Mouse (Mus musculus): Measurements from ENCODE around the gene Slc11a1. TPM values are rescaled to one million over a fixed set of nuclear protein-coding genes. Genes with fewer than 3 reads are reported as not detected.

Slc11a1 gene
- polyA plus RNA-seq, 1 experiment from 2014 or later: 5.2 TPM

DNA sequence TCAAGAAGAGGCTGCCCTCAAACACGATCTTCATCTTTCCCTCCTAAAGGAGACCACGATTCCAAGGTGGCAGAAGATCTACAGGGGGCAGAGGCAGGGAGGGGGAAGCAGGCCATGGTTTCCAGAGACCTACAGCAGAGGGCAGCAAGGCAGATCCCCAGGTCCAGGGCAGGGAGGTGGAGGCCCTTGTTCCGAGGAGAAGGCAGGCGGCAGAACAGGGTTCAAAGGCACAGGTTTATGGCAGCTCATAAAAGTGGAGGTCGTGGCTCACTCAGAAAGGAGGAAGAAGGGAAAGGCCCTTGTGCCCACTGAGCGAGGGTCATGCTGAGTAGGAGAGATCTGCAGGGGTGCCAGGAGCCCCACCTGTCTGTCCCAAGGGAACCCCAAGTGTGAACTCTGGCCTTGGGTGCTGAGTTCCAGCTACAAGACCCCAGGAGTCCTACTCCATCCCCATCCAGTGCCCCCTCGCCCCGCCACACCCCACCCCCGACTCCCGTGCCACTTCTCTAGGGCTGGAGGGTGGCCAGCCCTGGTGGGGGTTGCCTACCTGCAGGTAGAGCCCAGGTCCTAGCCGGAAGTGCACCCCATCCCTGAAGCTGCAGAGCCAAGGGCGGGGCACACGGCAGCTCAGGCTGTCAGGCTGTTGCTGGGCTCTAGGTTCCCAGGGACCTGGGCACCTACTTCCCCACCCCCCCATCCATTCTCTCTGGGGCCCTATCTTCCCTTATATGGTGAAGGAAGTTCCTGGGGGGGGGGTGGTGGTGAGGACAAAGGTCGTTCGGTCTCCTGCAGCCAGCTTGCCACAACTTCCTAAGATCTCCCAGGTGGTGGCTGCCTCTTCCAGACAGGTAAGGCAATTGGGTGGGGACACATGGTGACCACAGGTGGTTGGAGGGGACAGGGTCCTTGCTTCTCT, 33.9 kb downstream of the Slc11a1 start, which contains the start of gene Vil1:
Vil1 (plus strand) TSS at position 788 of the 916 bp plus-strand sequence.
- H3K9me3 ChIP-seq (ENCODE audit: control insufficient read depth, low read length): no peaks in the 10 kb centered on the region
- 37% methylated on average over 15 of the region's 15 CpGs for WGBS
- no peak within 1 kb of the TSS for H3K4me3 ChIP-seq (ENCODE audit: low read length)
- H3K36me3 ChIP-seq (ENCODE audit: control insufficient read depth, insufficient read depth, low read length): no peaks in the 10 kb centered on the region
- H3K27me3 ChIP-seq (ENCODE audit: control insufficient read depth, insufficient read depth, low read length): no peaks in the 10 kb centered on the region
- no peak within 1 kb of the TSS for H3K4me2 ChIP-seq (replicated peaks; ENCODE audit: low read depth, low read length)
- no peak within 1 kb of the TSS for H3K27ac ChIP-seq (ENCODE audit: low read depth, low read length)
- H3K4me1 ChIP-seq (ENCODE audit: control insufficient read depth, insufficient read depth, low read length): no peaks in the 10 kb centered on the region
- no peak within 1 kb of the TSS for H3K9ac ChIP-seq (ENCODE audit: low read depth, low read length)
- 0 out of 2 replicates have a peak, but pooled peaks have one; percentile 40 for ATAC-seq (ENCODE audit: low FRiP score, low TSS enrichment)

DNA sequence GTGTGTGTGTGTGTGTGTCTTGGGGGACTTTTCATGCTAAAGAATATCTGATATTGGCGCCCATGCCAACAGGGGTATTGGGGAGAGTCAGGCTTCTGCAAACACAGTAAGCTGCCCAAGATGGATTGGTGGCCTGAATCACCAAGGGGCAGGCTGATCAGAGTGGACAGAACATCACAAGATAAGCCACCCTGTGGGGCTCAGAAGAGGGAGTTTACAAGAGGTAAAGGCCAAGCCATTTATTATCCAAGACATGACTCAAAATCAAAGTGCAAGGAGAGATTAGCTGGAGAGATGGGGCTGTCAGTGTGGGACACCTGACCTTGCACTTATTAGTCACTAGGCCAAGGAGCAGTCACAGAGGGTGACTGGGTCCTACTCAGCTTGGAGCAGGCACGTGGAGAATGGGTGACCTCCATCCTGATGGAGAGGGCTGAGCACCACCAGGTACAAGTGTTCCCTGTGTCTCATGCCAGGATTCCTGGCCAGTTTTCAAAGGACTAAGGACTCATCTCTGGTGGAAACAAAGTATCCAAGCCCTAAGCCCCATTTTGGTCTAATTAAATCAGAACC, 36.8 kb downstream of the Slc11a1 start:
- H3K9me3 ChIP-seq (ENCODE audit: control insufficient read depth, low read length): no peaks in the 10 kb centered on the region
- H3K36me3 ChIP-seq (ENCODE audit: control insufficient read depth, insufficient read depth, low read length): no peaks in the 10 kb centered on the region
- no peaks in the 10 kb centered on the region for H3K4me1 ChIP-seq (ENCODE audit: control insufficient read depth, insufficient read depth, low read length)
- H3K4me3 ChIP-seq (ENCODE audit: low read length): no peak overlapping the region
- H3K27me3 ChIP-seq (ENCODE audit: control insufficient read depth, insufficient read depth, low read length): no peaks in the 10 kb centered on the region
- 54% methylated on average over 2 of the region's 2 CpGs for WGBS
- no peak overlapping the region for H3K4me2 ChIP-seq (replicated peaks; ENCODE audit: low read depth, low read length)
- ATAC-seq (ENCODE audit: low FRiP score, low TSS enrichment): no peak
- no peak overlapping the region for H3K27ac ChIP-seq (ENCODE audit: low read depth, low read length)
- no peak overlapping the region for H3K9ac ChIP-seq (ENCODE audit: low read depth, low read length)

DNA sequence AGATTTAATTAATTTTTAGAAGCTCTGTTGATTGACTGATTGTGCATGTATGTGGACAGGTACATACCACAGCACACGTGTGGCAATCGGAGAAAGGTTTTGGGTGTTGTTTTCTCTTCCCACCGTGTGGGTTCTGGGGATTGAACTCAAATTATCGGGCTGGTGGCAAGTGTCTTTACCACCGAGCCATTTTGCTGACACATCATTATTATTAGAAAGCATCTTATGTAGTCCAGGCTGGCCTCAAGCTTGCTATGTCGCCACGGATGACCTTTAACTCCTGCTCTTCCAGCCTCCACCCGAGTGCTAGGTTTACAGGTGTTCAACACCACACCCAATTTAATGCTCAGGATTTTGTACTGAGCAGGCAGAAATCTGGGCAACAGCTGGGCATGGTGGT, 37.7 kb downstream of the Slc11a1 start:
- Histone ChIP-seq H3K4me2 (replicated peaks; ENCODE audit: low read depth, low read length) (no peak overlapping the region), H3K9me3 (ENCODE audit: control insufficient read depth, low read length) (no peaks in the 10 kb centered on the region), H3K27me3 (ENCODE audit: control insufficient read depth, insufficient read depth, low read length) (no peaks in the 10 kb centered on the region), H3K36me3 (ENCODE audit: control insufficient read depth, insufficient read depth, low read length) (no peaks in the 10 kb centered on the region), H3K9ac (ENCODE audit: low read depth, low read length) (no peak overlapping the region), H3K4me3 (ENCODE audit: low read length) (no peak overlapping the region), H3K27ac (ENCODE audit: low read depth, low read length) (no peak overlapping the region), H3K4me1 (ENCODE audit: control insufficient read depth, insufficient read depth, low read length) (no peaks in the 10 kb centered on the region)
- no peak for ATAC-seq (ENCODE audit: low FRiP score, low TSS enrichment)
- WGBS: 85% methylated on average over 8 of the region's 8 CpGs

DNA sequence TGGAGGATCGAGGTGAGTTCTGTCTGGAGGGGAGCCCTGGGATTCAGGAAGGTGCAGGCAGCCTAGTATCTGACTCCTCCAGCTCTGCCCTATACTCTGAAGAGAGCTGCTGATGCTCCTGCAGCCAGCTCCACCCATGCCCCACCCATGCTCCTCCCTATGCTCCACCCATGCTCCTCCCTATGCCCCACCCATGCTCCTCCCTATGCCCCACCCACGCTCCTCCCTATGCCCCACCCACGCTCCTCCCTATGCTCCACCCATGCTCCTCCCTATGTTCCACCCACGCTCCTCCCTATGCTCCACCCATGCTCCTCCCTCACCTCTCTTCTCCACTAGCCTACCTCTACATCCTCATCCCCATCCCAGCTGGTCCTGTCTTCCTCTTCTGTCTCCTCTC, 40.1 kb downstream of the Slc11a1 start:
- H3K4me2 ChIP-seq (replicated peaks; ENCODE audit: low read depth, low read length): no peak overlapping the region
- H3K27ac ChIP-seq (ENCODE audit: low read depth, low read length): no peak overlapping the region
- H3K27me3 ChIP-seq (ENCODE audit: control insufficient read depth, insufficient read depth, low read length): no peaks in the 10 kb centered on the region
- no peaks in the 10 kb centered on the region for H3K9me3 ChIP-seq (ENCODE audit: control insufficient read depth, low read length)
- H3K4me3 ChIP-seq (ENCODE audit: low read length): no peak overlapping the region
- no peak overlapping the region for H3K9ac ChIP-seq (ENCODE audit: low read depth, low read length)
- H3K36me3 ChIP-seq (ENCODE audit: control insufficient read depth, insufficient read depth, low read length): no peaks in the 10 kb centered on the region
- H3K4me1 ChIP-seq (ENCODE audit: control insufficient read depth, insufficient read depth, low read length): peaks cover 8% of the 10 kb centered on the region; the same call in 1 of the 2 replicates
- 39% methylated on average over 4 of the region's 4 CpGs for WGBS
- ATAC-seq (ENCODE audit: low FRiP score, low TSS enrichment): peak; percentile 78

DNA sequence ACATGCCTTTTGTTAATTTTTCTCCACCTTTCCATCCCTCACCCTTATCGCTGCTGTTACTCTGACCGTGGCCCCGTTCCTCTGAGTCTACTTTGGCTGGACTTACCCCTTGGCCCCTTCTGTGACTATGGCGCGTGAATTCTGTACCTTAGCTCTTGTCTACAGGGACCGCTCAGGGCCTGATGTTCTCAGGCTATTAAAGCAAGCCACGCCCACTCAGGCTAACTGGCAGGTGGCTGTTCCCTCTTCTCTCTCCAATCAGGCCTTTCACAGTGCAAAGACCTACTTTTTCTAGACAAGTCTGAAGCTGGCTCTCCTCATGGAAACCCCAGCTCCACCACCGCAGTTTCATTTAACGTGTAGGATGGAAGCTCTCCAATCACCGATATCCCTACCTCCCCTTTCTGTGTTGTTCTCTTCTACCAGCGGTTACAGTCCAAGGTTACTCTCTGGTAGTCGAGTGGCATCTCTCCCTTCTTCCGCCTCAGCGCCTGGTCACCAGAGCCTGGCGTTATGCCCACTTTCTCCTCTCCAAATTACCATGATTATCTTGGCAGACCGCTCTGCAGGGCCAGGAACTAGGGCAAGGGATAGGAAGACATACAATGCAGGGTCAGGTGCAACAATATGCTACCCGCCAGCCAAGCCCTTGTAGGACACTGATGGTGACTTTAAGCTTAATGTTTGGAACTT, 43.9 kb downstream of the Slc11a1 start:
- 71% methylated on average over 17 of the region's 17 CpGs for WGBS
- no peak overlapping the region for H3K4me2 ChIP-seq (replicated peaks; ENCODE audit: low read depth, low read length)
- H3K9me3 ChIP-seq (ENCODE audit: control insufficient read depth, low read length): no peaks in the 10 kb centered on the region
- H3K9ac ChIP-seq (ENCODE audit: low read depth, low read length): no peak overlapping the region
- ATAC-seq (ENCODE audit: low FRiP score, low TSS enrichment): no peak; the same call in 1 of the 2 replicates
- no peaks in the 10 kb centered on the region for H3K36me3 ChIP-seq (ENCODE audit: control insufficient read depth, insufficient read depth, low read length)
- no peak overlapping the region for H3K27ac ChIP-seq (ENCODE audit: low read depth, low read length)
- H3K27me3 ChIP-seq (ENCODE audit: control insufficient read depth, insufficient read depth, low read length): no peaks in the 10 kb centered on the region
- H3K4me1 ChIP-seq (ENCODE audit: control insufficient read depth, insufficient read depth, low read length): peaks cover 8% of the 10 kb centered on the region; the same call in 1 of the 2 replicates
- no peak overlapping the region for H3K4me3 ChIP-seq (ENCODE audit: low read length)

DNA sequence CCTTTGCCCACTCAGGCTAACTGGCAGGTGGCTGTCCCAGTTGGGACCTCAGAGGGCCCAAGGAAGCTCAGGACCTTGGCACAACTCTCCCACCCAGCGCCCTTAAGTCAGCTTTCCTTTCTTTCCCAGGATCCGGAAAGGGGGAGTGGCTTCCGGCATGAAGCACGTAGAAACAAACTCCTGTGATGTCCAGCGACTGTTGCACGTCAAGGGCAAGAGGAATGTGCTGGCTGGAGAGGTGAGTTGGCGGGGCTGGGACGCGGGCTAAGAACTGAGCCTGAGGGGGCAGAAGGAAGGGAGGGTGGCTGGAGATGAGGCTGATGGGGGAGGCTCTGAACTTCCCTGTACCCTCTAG, 44.4 kb downstream of the Slc11a1 start:
- Histone ChIP-seq H3K4me1 (ENCODE audit: control insufficient read depth, insufficient read depth, low read length) (peaks cover 8% of the 10 kb centered on the region; the same call in 1 of the 2 replicates), H3K36me3 (ENCODE audit: control insufficient read depth, insufficient read depth, low read length) (no peaks in the 10 kb centered on the region), H3K9ac (ENCODE audit: low read depth, low read length) (no peak overlapping the region), H3K9me3 (ENCODE audit: control insufficient read depth, low read length) (no peaks in the 10 kb centered on the region), H3K4me3 (ENCODE audit: low read length) (no peak overlapping the region), H3K27ac (ENCODE audit: low read depth, low read length) (no peak overlapping the region), H3K27me3 (ENCODE audit: control insufficient read depth, insufficient read depth, low read length) (no peaks in the 10 kb centered on the region), H3K4me2 (replicated peaks; ENCODE audit: low read depth, low read length) (no peak overlapping the region)
- ATAC-seq (ENCODE audit: low FRiP score, low TSS enrichment): no peak
- WGBS: 63% methylated on average over 9 of the region's 9 CpGs

DNA sequence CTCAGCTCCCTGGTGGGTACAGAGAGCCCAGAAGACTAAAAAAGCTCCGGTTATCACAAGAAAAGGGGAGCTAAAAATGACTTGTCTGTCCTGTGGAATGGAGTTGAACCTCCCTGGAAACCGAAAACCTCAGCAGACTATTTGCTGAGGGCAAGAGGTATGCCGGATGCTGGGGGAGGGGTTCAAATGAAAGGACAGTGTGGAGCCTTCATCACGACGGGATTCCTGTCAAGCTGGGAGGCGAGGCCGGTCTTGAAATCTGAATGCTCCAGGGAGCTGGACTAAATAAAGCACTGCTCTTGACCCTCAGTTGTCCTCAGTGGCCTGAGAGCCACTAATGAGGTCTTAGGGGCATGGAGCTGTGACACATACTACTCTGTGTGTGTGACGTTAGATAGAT, 48.2 kb downstream of the Slc11a1 start:
- Histone ChIP-seq H3K4me1 (ENCODE audit: control insufficient read depth, insufficient read depth, low read length) (peaks cover 8% of the 10 kb centered on the region; the same call in 1 of the 2 replicates), H3K27me3 (ENCODE audit: control insufficient read depth, insufficient read depth, low read length) (no peaks in the 10 kb centered on the region), H3K4me3 (ENCODE audit: low read length) (no peak overlapping the region), H3K9ac (ENCODE audit: low read depth, low read length) (no peak overlapping the region), H3K9me3 (ENCODE audit: control insufficient read depth, low read length) (no peaks in the 10 kb centered on the region), H3K4me2 (replicated peaks; ENCODE audit: low read depth, low read length) (no peak overlapping the region), H3K36me3 (ENCODE audit: control insufficient read depth, insufficient read depth, low read length) (no peaks in the 10 kb centered on the region), H3K27ac (ENCODE audit: low read depth, low read length) (no peak overlapping the region)
- ATAC-seq (ENCODE audit: low FRiP score, low TSS enrichment): no peak
- 32% methylated on average over 8 of the region's 8 CpGs for WGBS

DNA sequence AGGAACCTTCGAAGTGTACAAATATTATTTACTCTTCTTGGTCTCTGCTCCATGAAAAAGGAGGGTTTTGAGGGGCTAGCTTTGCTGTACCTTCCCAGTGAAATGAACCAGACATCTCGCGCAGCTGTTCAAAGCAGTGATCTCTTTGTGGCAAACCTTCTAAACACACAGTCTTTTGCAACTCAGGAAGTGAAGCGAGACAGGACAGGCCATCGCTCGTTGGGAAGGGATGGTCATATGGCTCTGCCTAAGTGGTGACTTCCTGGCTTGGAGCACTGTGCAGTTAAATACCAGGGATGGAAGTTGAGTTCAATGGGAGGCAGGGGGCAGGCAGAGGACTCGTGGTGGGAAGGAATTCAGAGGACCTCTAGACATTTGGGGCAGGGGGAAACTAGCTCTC, 50.9 kb downstream of the Slc11a1 start:
- no peaks in the 10 kb centered on the region for H3K9me3 ChIP-seq (ENCODE audit: control insufficient read depth, low read length)
- ATAC-seq (ENCODE audit: low FRiP score, low TSS enrichment): no peak
- no peak overlapping the region for H3K4me3 ChIP-seq (ENCODE audit: low read length)
- WGBS: 67% methylated on average over 7 of the region's 7 CpGs
- no peak overlapping the region for H3K27ac ChIP-seq (ENCODE audit: low read depth, low read length)
- no peaks in the 10 kb centered on the region for H3K4me1 ChIP-seq (ENCODE audit: control insufficient read depth, insufficient read depth, low read length)
- no peaks in the 10 kb centered on the region for H3K36me3 ChIP-seq (ENCODE audit: control insufficient read depth, insufficient read depth, low read length)
- H3K27me3 ChIP-seq (ENCODE audit: control insufficient read depth, insufficient read depth, low read length): no peaks in the 10 kb centered on the region
- no peak overlapping the region for H3K4me2 ChIP-seq (replicated peaks; ENCODE audit: low read depth, low read length)
- H3K9ac ChIP-seq (ENCODE audit: low read depth, low read length): no peak overlapping the region

Measured in kidney, embryonic 14.5 days (tissue).